Mouse (Mus musculus) heart, adult 9 months (tissue): ENCODE results near the gene Clstn1.

Experiments
- DNase-seq, 2 experiments: peaks; one replicate each; pipeline ENCODE4 v3.0.0; 2022; ENCODE audit warnings: low spot score in 2 of 2

Gene Clstn1

DNA sequence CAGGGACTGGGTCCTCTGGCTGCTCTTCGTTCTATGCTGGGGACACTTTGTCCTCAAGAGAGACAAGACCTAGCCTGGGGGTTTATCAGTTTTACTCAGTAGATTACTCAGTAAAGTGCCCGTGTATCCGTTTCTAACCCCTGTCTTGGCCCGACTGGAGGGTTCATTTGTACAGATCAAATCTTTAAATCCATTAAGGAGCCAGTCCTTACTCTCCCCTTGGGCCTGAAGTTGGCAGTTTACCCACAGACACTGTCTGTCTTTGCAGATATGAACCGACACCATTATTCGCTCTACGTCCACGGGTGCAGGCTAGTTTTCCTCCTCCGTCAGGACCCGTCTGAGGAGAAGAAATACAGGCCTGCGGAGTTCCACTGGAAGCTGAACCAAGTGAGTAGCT is 48.7 kb downstream of the Clstn1 start:
- DNase-seq: no peak

DNA sequence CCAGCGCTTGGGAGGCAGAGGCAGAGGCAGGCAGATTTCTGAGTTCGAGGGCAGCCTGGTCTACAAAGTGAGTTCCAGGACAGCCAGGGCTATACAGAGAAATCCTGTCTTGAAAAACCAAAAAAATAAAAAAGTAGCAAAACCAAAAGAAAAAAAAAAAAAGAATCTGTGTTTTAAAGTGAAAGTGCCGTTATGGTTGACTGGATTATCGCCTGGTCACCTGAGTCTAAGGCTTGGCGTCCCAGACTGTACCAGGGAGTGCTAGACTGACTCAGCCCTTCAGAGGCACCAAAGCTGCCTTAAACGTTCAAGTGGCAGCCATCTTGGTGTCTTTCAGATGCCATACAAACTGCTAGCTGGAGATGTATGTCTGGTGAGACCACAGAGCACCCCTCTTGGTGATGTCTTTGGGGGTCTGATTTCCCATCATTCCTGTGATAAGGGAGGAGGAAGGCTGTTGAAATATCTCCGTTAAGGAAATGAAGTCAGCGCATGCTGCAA is 49.7 kb downstream of the Clstn1 start:
- no peak for DNase-seq

DNA sequence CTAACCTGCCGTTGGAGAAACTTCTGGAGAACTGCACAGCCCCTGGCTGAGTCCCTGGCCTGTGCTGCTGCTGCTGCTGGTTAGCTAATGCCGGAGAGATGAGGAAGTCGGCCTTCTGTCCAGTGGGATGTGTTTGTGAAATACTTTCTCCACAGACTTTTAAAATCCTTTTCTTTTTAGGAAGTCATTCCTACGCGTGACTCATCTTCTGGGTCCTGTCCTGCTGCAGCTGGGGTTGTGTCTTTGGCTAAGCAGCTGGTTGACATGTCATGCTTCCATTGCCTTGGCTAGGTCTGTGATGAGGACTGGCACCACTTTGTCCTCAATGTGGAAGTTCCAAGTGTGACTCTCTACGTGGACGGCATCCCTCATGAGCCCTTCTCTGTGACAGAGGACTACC is 51.7 kb downstream of the Clstn1 start:
- peak; percentile 55 to 68 for DNase-seq

DNA sequence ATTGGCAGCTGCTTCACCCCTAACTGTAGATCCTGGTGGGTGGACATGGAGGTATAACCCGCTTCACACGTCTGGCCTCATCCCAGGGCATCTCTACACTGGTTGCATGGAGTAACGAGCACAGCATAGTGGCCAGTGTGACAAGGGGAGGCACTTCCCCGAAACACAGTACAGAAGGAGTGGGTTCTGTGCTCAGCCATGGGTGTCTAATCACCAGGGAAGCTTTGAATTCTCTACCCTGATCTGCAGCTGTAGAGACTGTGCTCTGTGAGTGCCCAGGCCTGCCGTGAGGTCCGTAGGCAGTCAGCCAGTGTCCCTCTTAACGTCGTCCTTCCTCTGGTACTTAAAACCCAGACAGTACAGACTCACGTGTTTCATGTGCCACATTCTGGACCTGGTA is 54.6 kb downstream of the Clstn1 start:
- DNase-seq: no peak

DNA sequence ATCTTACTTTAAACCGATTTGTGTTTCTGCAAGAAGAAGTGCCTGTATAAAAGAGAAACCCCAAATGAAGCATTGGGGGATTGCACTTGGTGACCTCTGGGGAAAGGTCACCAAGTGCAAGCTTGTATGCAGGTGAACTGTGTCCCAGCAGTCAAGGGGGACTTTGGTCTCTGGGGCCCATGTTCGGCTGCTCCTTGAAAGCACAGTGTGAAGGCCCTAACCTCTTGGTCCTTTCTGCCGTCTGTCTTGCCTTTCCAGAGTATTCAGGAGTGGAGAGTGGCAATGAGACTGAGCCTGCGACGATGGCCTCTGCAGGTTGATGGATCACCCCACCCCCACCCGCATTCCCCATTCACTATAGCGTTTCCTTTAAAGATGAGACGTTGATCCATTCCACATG is 55.1 kb downstream of the Clstn1 start:
- no peak for DNase-seq

DNA sequence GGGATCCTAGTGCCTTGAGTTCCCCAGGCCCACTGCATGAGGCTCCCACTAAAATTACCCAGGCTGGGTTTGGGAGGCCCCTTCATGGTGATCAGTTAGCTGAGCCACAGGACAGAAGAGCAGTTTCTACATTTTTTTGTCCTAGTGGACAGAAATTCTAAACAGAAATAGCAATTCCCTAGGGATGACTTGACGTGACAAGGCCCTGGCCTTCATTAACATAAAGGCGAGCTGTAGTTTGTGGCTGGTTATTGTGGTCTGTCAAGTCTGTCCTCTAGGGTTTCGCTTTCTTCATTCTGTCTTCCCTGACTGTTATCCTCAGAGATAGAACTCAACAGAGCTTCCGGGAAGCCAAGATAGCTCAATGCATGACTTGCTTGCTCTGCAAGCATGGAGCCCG is 55.7 kb downstream of the Clstn1 start:
- DNase-seq: no peak

DNA sequence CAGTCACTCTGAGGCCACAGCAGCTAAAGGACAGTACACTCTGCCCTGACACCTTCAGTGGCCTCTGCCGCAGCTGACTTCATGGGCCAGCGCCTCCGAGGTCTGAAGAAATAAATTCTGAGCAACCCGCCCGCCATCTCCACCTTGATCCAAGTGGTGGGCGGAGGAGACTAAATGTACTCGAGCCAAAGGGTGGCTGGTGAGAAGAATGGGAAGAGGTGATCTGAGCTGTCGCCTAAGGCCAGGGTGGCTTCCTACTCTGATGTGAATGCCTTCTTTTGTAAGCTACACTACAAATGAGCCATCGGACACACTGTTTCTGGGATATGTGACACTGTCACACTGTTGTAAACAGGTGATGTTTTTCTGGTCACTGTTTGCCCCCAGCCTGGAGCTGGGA is 59.5 kb downstream of the Clstn1 start:
- DNase-seq: no peak

DNA sequence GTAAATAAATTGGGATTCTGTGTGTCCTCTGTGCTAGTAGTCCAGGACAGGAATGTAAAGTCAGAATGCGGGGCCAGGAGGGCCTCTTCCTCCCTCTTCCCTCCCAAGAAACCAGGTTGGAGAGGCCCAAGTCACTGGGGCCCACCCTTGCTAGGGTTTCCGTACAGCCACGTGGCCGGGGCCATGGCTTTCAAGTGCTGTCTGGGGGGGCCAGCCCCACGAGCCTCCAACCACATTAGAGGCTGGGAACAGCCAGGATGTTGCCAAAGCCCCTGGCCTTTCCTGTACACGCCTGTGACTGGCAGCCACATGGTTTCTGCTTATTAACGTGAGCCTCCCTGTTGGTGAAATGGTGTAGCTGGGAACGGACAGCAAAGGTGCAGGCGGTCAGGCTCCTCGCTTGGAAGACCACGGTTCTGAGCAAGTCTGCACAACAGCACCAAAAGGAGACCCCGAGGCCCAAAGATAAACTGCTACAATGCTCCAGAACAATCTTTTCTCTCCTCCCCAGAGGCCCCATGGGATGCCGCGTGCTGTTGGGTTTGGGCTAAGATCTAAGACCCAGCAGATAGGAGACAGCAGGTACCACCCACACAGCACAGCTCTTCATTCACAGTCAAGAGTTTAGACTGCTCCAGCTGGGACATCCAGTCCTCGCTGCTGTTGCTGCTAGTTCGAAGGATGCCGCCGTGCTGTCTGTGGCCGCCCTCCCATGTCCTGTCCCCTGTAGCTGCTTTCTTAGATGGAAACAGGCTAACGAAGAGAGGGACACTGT is 62.0 kb downstream of the Clstn1 start:
- DNase-seq: no peak

DNA sequence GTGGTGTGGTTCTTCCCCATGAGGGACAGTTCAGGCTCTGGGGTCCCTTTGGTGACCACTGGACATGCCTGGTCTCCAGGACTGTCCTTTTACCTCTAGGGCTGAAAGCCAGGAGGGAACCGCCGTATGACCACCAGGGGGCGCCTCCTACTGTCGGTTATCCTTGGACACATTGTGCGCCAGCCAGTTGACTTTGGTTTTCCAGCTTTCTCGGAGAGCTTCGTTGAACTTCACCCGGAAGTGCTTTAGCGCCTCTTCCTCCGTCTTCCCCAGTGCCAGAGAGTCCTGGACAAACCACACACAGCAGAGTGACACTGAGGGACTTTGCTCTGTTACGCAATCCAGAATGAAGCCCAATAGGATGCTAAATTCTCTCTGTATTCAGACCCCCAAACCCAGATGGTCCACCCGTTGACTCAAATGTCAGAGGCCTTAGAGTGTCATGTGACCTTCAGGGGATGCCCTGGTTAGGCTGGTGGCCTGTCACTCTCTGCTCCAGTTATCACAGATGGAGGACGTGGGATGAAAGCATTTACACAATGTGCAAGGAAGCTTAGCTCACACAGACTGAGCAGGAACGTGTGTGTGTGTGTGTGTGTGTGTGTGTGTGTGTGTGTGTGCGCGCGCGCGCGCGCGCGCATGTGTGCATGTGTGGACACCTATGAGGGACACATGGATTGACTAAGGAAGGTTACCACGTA is 64.4 kb downstream of the Clstn1 start:
- DNase-seq: peak; percentile 49 to 73

DNA sequence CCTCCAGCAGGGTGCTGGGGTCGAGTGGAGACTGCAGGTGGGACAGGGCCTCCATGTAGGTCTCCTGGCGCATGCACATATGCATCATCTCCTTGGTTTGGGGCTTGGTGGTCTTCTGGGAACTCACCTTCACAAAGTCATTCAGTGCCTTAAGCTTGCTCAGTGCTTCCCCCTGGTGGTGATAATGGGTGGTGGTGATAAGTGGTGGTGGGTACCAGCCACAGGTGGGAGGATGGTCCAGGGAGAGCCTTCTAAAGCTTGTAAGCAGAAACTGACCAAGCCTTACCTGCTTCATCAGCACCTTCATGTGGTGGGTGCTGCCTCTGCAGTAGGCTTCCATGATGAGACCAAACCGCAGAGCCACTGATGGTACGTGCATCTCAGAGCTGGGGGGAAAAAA is 68.0 kb downstream of the Clstn1 start:
- DNase-seq: peak in 1 of 2 experiments; percentile 17

DNA sequence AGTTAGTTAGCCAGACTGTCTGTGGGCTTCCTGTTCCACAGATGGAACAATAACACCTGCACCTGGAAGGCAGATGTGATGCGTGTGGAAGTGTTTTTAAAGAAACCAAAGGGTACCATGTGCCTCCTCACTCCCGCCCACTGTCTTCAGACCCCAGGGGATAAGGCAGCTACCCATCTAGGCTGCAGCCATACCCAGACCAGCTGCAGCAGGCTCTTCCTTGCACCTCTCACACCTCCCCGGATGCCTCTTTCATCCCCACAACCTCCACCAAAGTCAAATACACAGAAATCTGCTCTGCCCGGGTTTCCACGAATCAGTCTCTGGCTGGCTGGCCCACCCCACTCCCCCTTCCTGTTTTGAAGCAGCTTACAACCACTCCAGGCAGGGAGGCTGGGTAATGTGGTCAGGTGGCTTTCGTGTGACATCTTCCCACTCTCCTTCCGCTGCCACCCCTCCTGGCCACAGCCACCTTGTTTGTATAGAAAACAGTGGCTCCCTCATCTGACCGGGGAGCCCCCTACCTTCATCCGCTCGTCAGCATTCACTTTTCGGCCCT is 71.7 kb downstream of the Clstn1 start:
- DNase-seq: peak in 1 of 2 experiments; percentile 28

DNA sequence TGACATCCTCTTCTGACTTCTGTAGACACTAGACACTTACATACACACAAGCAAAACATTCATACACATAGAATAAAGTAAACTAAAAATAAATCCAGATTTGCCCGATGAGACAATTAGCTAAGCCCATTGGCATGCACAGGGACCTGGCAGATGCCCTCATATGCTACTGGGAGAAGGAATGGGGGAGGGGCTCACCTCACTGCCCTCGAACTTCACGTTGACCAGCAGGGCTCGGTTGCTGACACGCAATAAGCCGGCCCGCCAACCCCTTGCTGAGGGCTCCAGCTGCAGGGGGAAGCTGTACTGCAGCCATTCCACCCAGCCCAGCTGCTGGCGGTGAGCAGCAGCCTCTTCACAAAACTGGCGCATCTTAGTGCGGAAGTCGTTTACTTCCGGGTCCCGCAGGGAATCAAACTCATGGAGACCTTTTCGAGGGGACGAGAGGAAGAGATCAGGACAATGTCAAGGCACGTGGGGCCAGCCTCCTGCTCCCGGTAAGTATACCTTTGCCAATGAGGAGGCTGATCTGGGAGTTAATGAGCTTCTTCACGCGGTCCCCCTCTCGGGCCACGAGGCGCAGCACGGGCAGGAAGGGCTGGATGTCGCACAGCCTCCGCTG is 73.3 kb downstream of the Clstn1 start:
- DNase-seq: no peak

DNA sequence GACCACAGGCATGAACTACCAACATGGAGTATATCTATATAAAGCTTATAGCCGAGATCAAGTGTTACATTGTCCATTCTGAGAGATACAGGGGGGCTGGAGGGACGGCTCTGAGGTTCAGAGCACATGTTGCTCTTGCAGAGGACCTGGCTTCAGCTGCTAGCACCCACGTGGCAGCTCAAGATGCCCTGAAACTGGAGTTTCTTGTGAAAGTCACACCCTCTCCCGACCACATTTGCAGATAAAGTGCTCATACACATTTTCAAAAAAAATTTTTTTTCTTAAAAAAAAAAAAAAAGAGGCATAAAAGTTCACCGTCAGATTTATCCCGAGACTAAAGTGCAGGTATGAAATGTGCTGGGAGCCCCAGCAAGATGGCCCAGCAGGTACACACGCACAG is 74.3 kb downstream of the Clstn1 start:
- DNase-seq: no peak

DNA sequence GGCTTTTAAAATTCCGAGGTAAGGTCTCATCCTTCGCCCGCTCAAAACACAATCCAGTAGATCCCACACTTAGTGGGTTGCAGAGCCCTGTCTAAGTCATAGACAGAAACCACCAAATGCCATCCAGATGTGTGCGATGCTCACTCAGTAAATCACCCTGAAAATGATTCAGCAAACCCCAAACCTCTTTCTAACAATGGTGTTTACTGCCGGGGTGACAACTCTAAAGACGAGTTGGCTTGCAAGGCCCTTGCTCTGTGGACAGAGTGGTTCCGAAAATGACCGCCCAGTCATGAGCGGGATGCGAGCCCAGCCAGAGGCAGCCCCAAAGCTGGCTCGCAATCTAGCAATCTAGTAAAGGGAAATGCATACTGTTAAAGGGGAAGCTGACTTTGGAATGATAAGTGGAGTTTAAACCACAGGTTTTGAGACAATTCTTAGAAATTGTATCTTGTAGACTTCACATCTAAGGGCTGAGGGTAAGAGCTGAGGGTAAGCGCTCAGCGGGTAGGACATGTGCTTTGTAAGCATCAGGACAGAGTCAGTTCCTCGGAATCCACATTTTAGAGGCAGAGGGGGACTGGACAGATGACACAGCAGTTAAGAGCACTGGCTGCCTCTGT is 75.8 kb downstream of the Clstn1 start:
- no peak for DNase-seq

DNA sequence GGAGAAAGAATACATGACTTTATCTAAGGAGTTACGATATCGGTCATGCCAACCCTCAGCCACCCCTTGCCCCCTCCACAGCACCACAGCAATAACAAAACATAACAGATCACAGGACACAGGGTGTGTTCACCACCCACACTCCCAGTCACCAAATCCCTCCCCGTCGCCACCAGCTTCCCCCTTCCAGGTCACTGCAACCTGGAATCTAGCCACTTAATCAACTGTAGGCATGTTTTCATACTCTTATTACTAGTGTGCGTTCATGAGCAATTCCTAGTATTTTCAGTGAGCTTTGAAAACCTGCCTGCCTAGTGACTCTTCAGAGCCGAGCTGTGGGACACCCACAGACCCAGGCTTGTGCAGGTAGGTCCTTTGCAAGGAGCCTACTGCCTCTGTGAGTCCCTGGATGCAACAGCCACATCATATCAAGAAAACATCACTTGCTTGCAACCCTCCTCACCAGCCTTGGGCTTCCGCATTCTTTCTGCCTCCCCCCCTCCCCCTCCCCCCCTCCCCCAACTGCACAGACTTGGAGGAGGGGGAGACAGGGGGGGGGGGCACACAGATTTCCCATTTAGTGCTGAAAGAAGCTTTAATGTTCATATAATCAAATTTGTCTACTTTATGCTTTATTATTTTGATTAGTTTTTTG is 77.7 kb downstream of the Clstn1 start:
- DNase-seq: no peak

DNA sequence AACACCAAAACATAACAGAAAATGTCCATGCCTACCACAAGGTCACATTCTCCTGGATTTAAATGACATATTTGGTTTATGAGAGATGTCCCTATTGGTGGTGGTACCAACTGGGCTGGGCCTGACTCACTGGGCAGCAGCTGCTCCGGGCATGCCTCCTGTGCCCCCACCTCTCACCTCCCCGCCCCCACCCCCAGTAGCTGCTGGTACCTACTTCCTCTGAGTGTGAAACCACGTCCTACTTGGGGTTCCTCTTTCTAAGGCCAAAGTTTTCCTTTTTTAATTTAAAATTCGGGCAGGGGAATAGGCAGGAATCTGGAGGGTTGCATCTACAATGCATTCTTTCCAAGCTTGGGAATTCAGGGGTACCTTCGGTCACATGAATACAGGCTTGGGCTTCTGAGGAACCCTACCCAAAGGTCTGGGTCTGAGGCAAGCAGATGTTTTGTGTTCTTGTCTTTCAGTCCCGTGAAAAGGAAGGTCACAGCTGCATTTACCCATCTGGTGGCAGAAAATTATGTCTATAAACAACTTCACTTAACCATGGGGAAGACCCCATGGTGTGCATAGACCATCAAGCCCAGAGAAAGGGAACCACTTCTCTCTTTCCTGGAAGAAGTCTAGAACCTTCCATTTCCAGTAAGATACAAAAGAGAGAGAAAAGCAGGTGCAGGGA is 78.9 kb downstream of the Clstn1 start:
- DNase-seq: no peak

DNA sequence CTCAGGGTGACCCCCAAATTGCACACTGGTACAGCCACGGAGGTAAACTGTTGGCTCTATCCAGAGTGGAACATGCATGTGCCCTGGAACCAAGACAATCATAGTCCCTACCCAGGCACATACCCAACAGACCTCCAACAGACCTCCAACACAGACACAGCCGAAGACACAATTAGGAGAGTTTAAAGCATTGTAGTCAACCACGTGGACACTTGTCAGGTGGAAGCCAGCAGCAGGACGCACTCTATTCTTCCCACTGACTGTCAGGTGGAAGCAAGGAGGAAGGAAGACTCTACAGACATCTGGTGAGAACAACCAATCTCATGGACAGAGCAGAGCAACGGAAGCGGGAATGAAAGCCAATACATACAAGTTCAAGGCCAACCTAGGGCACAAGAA is 79.4 kb downstream of the Clstn1 start:
- DNase-seq: no peak

DNA sequence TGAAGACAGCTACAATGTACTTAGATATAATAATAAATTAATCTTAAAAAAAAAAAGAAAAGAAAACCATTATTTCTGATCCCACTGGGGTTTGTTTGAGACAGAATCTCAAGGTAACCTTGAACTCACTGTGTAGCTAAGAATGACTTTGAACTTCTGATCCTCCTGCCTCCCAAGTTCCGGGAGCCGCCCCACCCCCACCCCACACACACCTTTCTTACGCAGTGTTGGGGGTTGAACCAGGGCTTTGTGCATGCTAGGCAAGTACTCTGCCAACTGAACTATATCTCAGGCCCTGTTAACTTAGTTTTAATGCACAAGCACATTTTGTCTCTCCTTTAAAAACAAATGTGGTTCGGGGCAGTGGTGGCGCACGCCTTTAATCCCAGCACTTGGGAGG is 84.9 kb downstream of the Clstn1 start:
- DNase-seq: no peak

DNA sequence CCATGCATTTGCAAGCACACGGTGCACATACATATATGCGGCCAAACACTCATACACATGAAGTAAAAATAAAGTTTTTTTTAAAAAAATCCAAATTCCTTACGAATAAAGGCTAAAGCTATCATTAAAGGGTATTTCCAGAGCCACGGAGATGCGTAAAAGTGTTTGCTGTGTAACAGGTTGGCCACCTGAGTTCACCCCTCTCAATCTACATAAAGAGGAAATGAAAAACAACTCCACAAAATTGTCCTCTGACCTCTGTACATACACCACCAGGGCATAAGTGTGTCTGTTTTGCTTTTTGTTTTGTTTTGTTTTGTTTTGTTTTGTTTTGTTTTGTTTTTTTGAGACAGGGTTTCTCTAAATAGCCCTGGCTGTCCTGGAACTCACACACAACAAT is 86.5 kb downstream of the Clstn1 start:
- no peak for DNase-seq

DNA sequence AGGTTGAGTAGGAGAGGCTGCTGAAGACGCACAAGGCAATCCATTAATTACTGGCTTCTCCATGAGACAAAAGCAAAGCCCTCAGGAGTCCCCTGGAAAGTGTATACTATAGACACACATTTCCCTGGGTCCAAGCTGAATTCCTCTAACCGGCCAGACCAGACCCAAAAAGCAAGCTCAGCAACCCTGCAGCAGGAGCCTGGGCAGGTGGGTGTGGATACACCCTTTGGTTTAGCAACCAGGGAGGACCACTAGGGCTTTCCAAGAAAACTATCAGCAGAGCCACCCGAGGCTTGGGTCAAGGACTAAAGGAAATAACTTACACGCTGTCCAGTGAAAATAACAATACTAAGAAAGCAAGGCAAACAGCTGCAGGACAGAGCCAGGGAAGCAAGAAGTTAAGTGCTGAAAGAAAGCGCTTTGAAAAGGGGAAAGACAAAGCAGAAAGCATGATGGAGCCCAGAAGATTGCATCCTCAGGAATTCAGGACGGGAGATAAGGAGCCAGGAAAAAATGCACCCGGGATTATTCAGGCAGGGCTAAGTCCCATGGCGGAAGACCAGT is 88.6 kb downstream of the Clstn1 start:
- no peak for DNase-seq
